Mouse (Mus musculus) kidney, postnatal 0 days (tissue): ENCODE results near the gene Susd5. TPM values are rescaled to one million over a fixed set of nuclear protein-coding genes. Genes with fewer than 3 reads are reported as not detected.
"Not testable (repeated sequence)": the region's sequence is repeated elsewhere in the genome, so short reads cannot be mapped to it uniquely, and the experiment has no call there.

Experiments used
- ATAC-seq: fragments of 200-750 bp; cut with Nextera tagmentation; replicated peaks from 2 replicates; pipeline ENCODE4 v1.8.0; 2017; ENCODE audit warnings: low read depth, moderate number of reproducible peaks, moderate TSS enrichment, moderate library complexity; ENCODE audit not compliant: low FRiP score
- DNase-seq: peaks from one replicate; pipeline ENCODE4 v3.0.0-alpha.2; 2016; ENCODE audit warnings: low spot score
- H3K27ac ChIP-seq: fragments of 300-500 bp; sonication (generic); 2 replicates; pipeline ENCODE4 v1.5.1; 2014; ENCODE audit warnings: mild to moderate bottlenecking
- H3K27me3 ChIP-seq: fragments of 300-500 bp; sonication (generic); 2 replicates; pipeline ENCODE4 v1.6.1; 2014; ENCODE audit warnings: low read length, mixed read lengths; ENCODE audit not compliant: insufficient read depth
- H3K36me3 ChIP-seq: fragments of 300-500 bp; sonication (generic); 2 replicates; pipeline ENCODE4 v1.6.1; 2014; ENCODE audit warnings: low read length, mixed read lengths; ENCODE audit not compliant: insufficient read depth
- H3K4me1 ChIP-seq: fragments of 300-500 bp; sonication (generic); replicated peaks from 2 replicates; pipeline ENCODE4 v1.6.1; 2014; ENCODE audit warnings: antibody characterized with exemption, low read length, mixed read lengths; ENCODE audit not compliant: insufficient read depth
- H3K4me2 ChIP-seq: fragments of 300-500 bp; sonication (generic); 2 replicates; pipeline ENCODE4 v1.6.1; 2014; ENCODE audit warnings: mild to moderate bottlenecking, low read length, moderate library complexity, mixed read lengths
- H3K4me3 ChIP-seq: fragments of 300-500 bp; sonication (generic); replicated peaks from 2 replicates; pipeline ENCODE4 v1.5.1; 2014; ENCODE audit warnings: low read depth, low read length
- H3K9ac ChIP-seq: fragments of 300-500 bp; sonication (generic); 2 replicates; pipeline ENCODE4 v1.6.1; 2014; ENCODE audit warnings: low read depth, low read length
- H3K9me3 ChIP-seq: fragments of 300-500 bp; sonication (generic); replicated peaks from 2 replicates; pipeline ENCODE4 v1.6.1; 2016; ENCODE audit warnings: low read length, inconsistent platforms, mixed read lengths
- CTCF ChIP-seq: IDR thresholded peaks from 2 replicates; pipeline ENCODE4 v1.5.1; 2016; ENCODE audit warnings: antibody characterized with exemption, low read depth, mild to moderate bottlenecking, moderate library complexity
- WGBS: fragments of 180-500 bp; shearing (Covaris S2); extraction: QIAGEN DNeasy Blood & Tissue Kit; methylation state at CpG from one replicate; pipeline ENCODE4 v1.1.7; 2014; 5-methylcytosine and 5-hydroxymethylcytosine counted together
- polyA plus RNA-seq: library from polyadenylated mRNA; unstranded; fragments of >200 nt; fragmentation: Nextera tagmentation; extraction: Ambion mirVana; gene quantifications from 2 replicates; pipeline ENCODE4 v1.2.1, GENCODE M21; 2015

Susd5 gene
- polyA plus RNA-seq, 1 experiment from 2014 or later, result 0.82 TPM

GRCm38 (mm10) chr9:114111161-114111560, 54.2 kb downstream of the Susd5 start:
- H3K36me3 ChIP-seq, result no peaks in the 10 kb centered on the region
- no peak for ATAC-seq
- H3K4me2 ChIP-seq, result no peak overlapping the region
- 86% methylated on average over 8 of the region's 8 CpGs for WGBS
- no peak overlapping the region for H3K27ac ChIP-seq
- H3K27me3 ChIP-seq, result no peaks in the 10 kb centered on the region
- H3K4me3 ChIP-seq, result no peak overlapping the region
- H3K4me1 ChIP-seq, result no peaks in the 10 kb centered on the region
- no peak for DNase-seq
- no peaks in the 10 kb centered on the region for H3K9me3 ChIP-seq
- no peak overlapping the region for H3K9ac ChIP-seq
- TF ChIP-seq CTCF, result no peak

GRCm38 (mm10) chr9:114112226-114112625, 55.3 kb downstream of the Susd5 start:
- H3K4me2 ChIP-seq, result no peak overlapping the region
- H3K9ac ChIP-seq, result no peak overlapping the region
- ATAC-seq (no peak), DNase-seq (no peak)
- H3K4me3 ChIP-seq, result no peak overlapping the region
- no peaks in the 10 kb centered on the region for H3K27me3 ChIP-seq
- H3K4me1 ChIP-seq, result no peaks in the 10 kb centered on the region
- no peak for TF ChIP-seq CTCF
- H3K9me3 ChIP-seq, result no peaks in the 10 kb centered on the region
- WGBS, result 25% methylated on average over 6 of the region's 6 CpGs
- no peaks in the 10 kb centered on the region for H3K36me3 ChIP-seq
- no peak overlapping the region for H3K27ac ChIP-seq

GRCm38 (mm10) chr9:114113911-114114623, 57.1 kb downstream of the Susd5 start:
- ATAC-seq (no peak), DNase-seq (no peak)
- Histone ChIP-seq H3K9ac (no peak overlapping the region), H3K4me2 (no peak overlapping the region), H3K9me3 (no peaks in the 10 kb centered on the region), H3K27me3 (no peaks in the 10 kb centered on the region), H3K4me1 (no peaks in the 10 kb centered on the region), H3K36me3 (no peaks in the 10 kb centered on the region), H3K27ac (no peak overlapping the region), H3K4me3 (no peak overlapping the region)
- TF ChIP-seq CTCF, result no peak
- 78% methylated on average over 18 of the region's 18 CpGs for WGBS

- not testable (repeated sequence) for H3K27me3 ChIP-seq, H3K9ac ChIP-seq, ATAC-seq, H3K4me3 ChIP-seq, H3K27ac ChIP-seq, H3K4me1 ChIP-seq, H3K4me2 ChIP-seq, H3K9me3 ChIP-seq, H3K36me3 ChIP-seq
- DNase-seq, result peak; percentile 57
- WGBS, result 15% methylated on average over 5 of the region's 5 CpGs
- TF ChIP-seq CTCF, result peak; percentile 81
Observed at GRCm38 (mm10) chr9:114116672-114117071, 59.7 kb downstream of the Susd5 start.

DNA sequence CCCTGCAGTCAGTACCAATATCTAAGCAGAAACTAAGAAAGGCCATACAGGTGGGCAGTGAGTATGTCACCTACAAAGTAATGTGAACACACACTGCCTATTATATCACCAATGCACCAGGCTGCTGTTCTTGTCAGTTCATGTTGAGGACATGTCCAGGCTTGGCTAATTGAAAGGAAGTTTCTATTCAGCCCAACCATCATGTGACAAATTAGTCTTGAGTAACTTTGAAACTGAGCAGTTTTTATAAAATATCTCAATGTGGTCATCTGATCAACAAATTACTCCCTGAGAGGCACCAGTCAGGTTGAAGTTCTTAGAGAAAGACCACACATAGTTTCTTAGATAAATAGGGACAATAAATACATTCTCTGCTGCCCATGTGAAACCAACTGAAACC, 65.9 kb downstream of the Susd5 start:
- not testable (repeated sequence) for H3K9ac ChIP-seq, H3K4me2 ChIP-seq, H3K4me3 ChIP-seq, DNase-seq, H3K36me3 ChIP-seq, H3K9me3 ChIP-seq, ATAC-seq, H3K27me3 ChIP-seq, H3K27ac ChIP-seq, H3K4me1 ChIP-seq

DNA sequence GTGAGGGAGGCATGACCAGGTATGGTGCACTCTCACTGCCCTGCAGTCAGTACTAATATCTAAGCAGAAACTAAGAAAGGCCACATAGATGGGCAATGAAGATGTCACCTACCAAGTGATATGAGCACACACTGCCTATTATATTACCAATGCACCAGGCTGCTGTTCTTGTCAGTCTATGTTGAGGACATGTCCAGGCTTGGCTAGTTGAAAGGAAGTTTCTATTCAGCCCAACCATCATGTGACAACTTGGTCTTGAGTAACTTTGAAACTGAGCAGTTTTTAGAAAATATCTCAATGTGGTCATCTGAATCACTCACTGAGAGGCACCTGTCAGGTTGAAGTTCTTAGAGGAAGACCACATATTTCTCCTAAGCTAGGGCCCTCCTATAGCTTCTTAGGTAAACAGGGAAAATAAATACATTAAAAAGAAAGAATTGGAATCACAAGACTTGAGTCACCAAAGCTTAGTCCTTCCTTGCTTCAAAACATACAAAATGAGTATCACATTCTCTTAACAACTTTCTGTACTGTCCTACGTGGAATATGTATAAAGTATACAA, 72.4 kb downstream of the Susd5 start:
- not testable (repeated sequence) for H3K27me3 ChIP-seq, ATAC-seq
- 81% methylated on average over 1 of the region's 1 CpGs for WGBS

More for the DNA sequence above, 72.4 kb downstream of the Susd5 start:
- not testable (repeated sequence) for H3K9me3 ChIP-seq, DNase-seq, H3K36me3 ChIP-seq, H3K9ac ChIP-seq, H3K4me3 ChIP-seq, H3K4me1 ChIP-seq, H3K4me2 ChIP-seq, H3K27ac ChIP-seq

Other genes starting within 250 kb of the Susd5 start
- gene Ubp1, start 126.2 kb upstream of the Susd5 start, polyA plus RNA-seq, result 23.7 and 26.1 TPM in 2 replicates
- gene Fbxl2, start 10.9 kb upstream of the Susd5 start, polyA plus RNA-seq, result 2.8 and 3.4 TPM in 2 replicates